Mouse (Mus musculus): ENCODE data around the gene Snx7.

- TF ChIP-seq POLR2A (IDR thresholded peaks at IDR 0.05; ENCODE audit: insufficient read length, low read depth), result no peak
- TF ChIP-seq TCF12 (IDR thresholded peaks at IDR 0.05; ENCODE audit: insufficient read depth, poor library complexity, severe bottlenecking), result no peak
- TF ChIP-seq E2F4 (IDR thresholded peaks at IDR 0.05; ENCODE audit: insufficient read depth), result no peak
- TF ChIP-seq POLR2AphosphoS2 (IDR thresholded peaks at IDR 0.05; ENCODE audit: insufficient read length, low read depth), result no peak
- no peak for TF ChIP-seq CEBPB (IDR thresholded peaks at IDR 0.05; ENCODE audit: insufficient read depth, poor library complexity, severe bottlenecking)
- TF ChIP-seq MAX (IDR thresholded peaks at IDR 0.05; ENCODE audit: low read depth), result no peak
- no peak for TF ChIP-seq MYOD1 (IDR thresholded peaks at IDR 0.05; ENCODE audit: control insufficient read depth in 1 of 3, insufficient read length in 2 of 3, low read depth in 2 of 3)
- no peak for TF ChIP-seq MYOG (IDR thresholded peaks at IDR 0.05; ENCODE audit: control insufficient read depth in 1 of 3, insufficient read depth in 1 of 3, insufficient read length in 2 of 3, low read depth in 2 of 3)
- TF ChIP-seq USF1 (IDR thresholded peaks at IDR 0.05; ENCODE audit: low read depth), result no peak
- TF ChIP-seq TCF3 (IDR thresholded peaks at IDR 0.05; ENCODE audit: insufficient read length, low read depth), result no peak
- no peak for TF ChIP-seq REST (IDR thresholded peaks at IDR 0.05; ENCODE audit: insufficient read depth, insufficient read length)
- no peak for TF ChIP-seq SRF (IDR thresholded peaks at IDR 0.05; ENCODE audit: control insufficient read depth, insufficient read length, low read depth)
Observed at GRCm38 (mm10) chr3:117852054-117852361, 16.7 kb downstream of the Snx7 start.
